Mouse (Mus musculus) G1E-ER4 (cell line): ENCODE data around the gene Gm7137. TPM values are rescaled to one million over a fixed set of nuclear protein-coding genes. Genes with fewer than 3 reads are reported as not detected.
"Not testable (repeated sequence)": the region's sequence is repeated elsewhere in the genome, so short reads cannot be mapped to it uniquely, and the experiment has no call there.

Experiments used
- GATA1 ChIP-seq: IDR thresholded peaks from one replicate; pipeline ENCODE4 v1.8.0; 2012; ENCODE audit warnings: low read length, inconsistent platforms
- polyA plus RNA-seq: library from polyadenylated mRNA; stranded (reverse); fragments of >175 nt; gene quantifications from 2 replicates; pipeline ENCODE4 v1.2.3, GENCODE M21; 2012

The Gm7137 gene
- polyA plus RNA-seq, 1 experiment = not detected

- no peak for TF ChIP-seq GATA1
Observed at GRCm38 (mm10) chr10:77753448-77753847, 34.6 kb downstream of the Gm7137 start.

DNA sequence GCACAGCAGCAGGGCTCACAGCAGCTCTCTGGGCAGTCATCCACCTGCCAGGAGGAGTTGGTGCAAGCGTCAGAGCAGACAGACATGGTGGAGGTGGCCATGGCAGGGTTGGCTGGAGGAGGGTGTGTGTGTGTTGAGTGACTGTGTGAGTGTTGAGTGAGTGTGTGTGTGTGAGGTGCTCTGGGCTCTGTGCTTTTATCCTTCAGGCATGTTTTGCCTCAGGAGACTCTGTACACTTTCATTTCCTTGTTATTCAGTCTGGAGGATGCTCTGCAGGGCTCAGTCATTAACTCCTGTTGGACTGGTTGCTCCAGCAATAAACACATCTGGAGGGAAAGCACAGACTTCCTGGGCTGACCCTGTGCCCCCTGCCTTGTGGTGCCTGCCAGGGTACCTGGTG is 36.7 kb downstream of the Gm7137 start, which contains the start of gene Gm9736:
Gm9736 (minus strand) TSS at position 101 of the 400 bp plus-strand sequence.
- TF ChIP-seq GATA1 = not testable (repeated sequence)

- TF ChIP-seq GATA1 = not testable (repeated sequence)
Observed at GRCm38 (mm10) chr10:77741924-77742688, 45.9 kb downstream of the Gm7137 start, which contains the start of gene Gm18596. Gene Gm18596, minus strand, starts transcription at chr10:77742638.

DNA sequence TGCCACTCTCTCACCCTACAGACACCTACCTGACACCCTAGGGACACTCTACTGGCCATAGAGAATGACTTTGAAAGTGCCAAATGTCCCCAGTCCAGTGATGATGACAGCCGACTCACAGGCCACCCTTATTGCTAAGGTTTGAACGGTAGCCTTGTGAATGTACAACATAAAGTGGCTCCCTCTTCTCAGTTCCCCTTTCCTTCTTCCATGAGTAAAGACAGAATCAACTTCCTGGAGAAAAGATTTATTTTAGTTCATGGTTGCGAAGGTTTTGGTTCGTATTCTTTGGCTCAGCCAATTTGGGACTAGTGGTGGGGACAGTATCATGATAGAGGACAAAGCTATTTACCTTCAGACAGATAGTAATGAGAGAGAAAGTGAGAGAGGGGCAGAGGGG is 49.1 kb downstream of the Gm7137 start:
- TF ChIP-seq GATA1 = no peak

Other genes with a start within 250 kb of the Gm7137 start
- gene Pttg1ip, start 206.5 kb downstream of the Gm7137 start, polyA plus RNA-seq = 101 and 130 TPM in 2 replicates
- gene Sumo3, start 182.1 kb downstream of the Gm7137 start, polyA plus RNA-seq = 166 and 172 TPM in 2 replicates
- gene Gm49325, start 182.0 kb downstream of the Gm7137 start, polyA plus RNA-seq = 0.54 TPM in 1 of 2 replicates, not detected in the other
- 30.8 and 39.8 TPM in 2 replicates for gene Ube2g2, start 165.9 kb downstream of the Gm7137 start, polyA plus RNA-seq
- gene Tspear, start 101.6 kb downstream of the Gm7137 start, polyA plus RNA-seq = not detected in 2 replicates
- gene Gm19402, start 97.4 kb downstream of the Gm7137 start, polyA plus RNA-seq = not detected in 2 replicates
- gene Gm9508, start 91.0 kb downstream of the Gm7137 start, polyA plus RNA-seq = not detected in 2 replicates
- gene Gm10272, start 81.6 kb downstream of the Gm7137 start, polyA plus RNA-seq = not detected in 2 replicates
- gene Gm10024, start 76.7 kb downstream of the Gm7137 start, polyA plus RNA-seq = not detected in 2 replicates
- gene Gm10142, start 72.4 kb downstream of the Gm7137 start, polyA plus RNA-seq = not detected in 2 replicates
- gene Krtap12-1, start 67.6 kb downstream of the Gm7137 start, polyA plus RNA-seq = not detected in 2 replicates
- gene Gm10100, start 61.7 kb downstream of the Gm7137 start, polyA plus RNA-seq = not detected in 2 replicates
- gene Gm18596, start 45.6 kb downstream of the Gm7137 start, polyA plus RNA-seq = not detected in 2 replicates
- gene Gm9736, start 36.8 kb downstream of the Gm7137 start, polyA plus RNA-seq = not detected in 2 replicates
- not detected in 2 replicates for gene Gm3233, start 28.5 kb downstream of the Gm7137 start, polyA plus RNA-seq
- not detected in 2 replicates for gene Gm3238, start 16.9 kb downstream of the Gm7137 start, polyA plus RNA-seq
- gene Gm7138, start 11.3 kb downstream of the Gm7137 start, polyA plus RNA-seq = not detected in 2 replicates
- gene Gm3250, start 5.7 kb downstream of the Gm7137 start, polyA plus RNA-seq = not detected in 2 replicates
- not detected in 2 replicates for gene Gm9639, start 6.9 kb upstream of the Gm7137 start, polyA plus RNA-seq
- not detected in 2 replicates for gene Gm19668, start 10.9 kb upstream of the Gm7137 start, polyA plus RNA-seq
- not detected in 2 replicates for gene Gm9507, start 23.6 kb upstream of the Gm7137 start, polyA plus RNA-seq
- gene Gm2696, start 26.5 kb upstream of the Gm7137 start, polyA plus RNA-seq = not detected in 2 replicates
- not detected in 2 replicates for gene Krtap10-4, start 38.9 kb upstream of the Gm7137 start, polyA plus RNA-seq
- not detected in 2 replicates for gene Krtap10-10, start 47.7 kb upstream of the Gm7137 start, polyA plus RNA-seq
- gene Gm36176, start 58.6 kb upstream of the Gm7137 start, polyA plus RNA-seq = not detected in 2 replicates
- not detected in 2 replicates for gene Gm10318, start 64.7 kb upstream of the Gm7137 start, polyA plus RNA-seq
- gene Gm3285, start 73.8 kb upstream of the Gm7137 start, polyA plus RNA-seq = not detected in 2 replicates
- not detected in 2 replicates for gene Lrrc3, start 114.3 kb upstream of the Gm7137 start, polyA plus RNA-seq
- gene Trpm2, start 182.4 kb upstream of the Gm7137 start, polyA plus RNA-seq = not detected in 2 replicates
- gene 1810043G02Rik, start 190.3 kb upstream of the Gm7137 start, polyA plus RNA-seq = 27.6 and 27.7 TPM in 2 replicates
- 111 and 128 TPM in 2 replicates for gene Pfkl, start 221.9 kb upstream of the Gm7137 start, polyA plus RNA-seq